In genomic region chr9:67091151-67091550, GRCm38 (mm10) we compare ENCODE assay signal across 19 mouse cellular contexts. TPM values are rescaled to one million over a fixed set of nuclear protein-coding genes. Genes with fewer than 3 reads are reported as not detected.
A peak's percentile ranks its signal among the peaks of the same experiment; 100 is the strongest.
DNase-seq lines count a peak whose midpoint lies in the region; ATAC-seq and TF ChIP-seq lines count a peak whose summit lies in the region.
"Had no signal": no experiment of that assay in that cellular context is flagged by ENCODE, and none has a peak within 500 bp of the region (broad histone marks: within the 10 kb centered on the region; RNA-seq: fewer than 3 reads in every experiment).

No protein-coding gene starts in this region.

- no peaks in the 10 kb centered on the region for H3K79me2 ChIP-seq in heart, adult 2 months (replicated peaks; ENCODE audit: control insufficient read depth, insufficient read depth, low read length)

- no peak overlapping the region for H3K4me3 ChIP-seq in gastrocnemius, adult 2 months
- no peak overlapping the region for H3K4me3 ChIP-seq in heart, embryonic 16.5 days (ENCODE audit: low read length)
- no peak overlapping the region for H3K4me3 ChIP-seq in heart, adult 2 months
- no peak overlapping the region for H3K4me3 ChIP-seq in embryonic facial prominence, embryonic 15.5 days (replicated peaks)
- no peak overlapping the region for H3K4me3 ChIP-seq in limb, embryonic 15.5 days
- H3K4me3 ChIP-seq: erythroblast, embryonic 14.5 days; forebrain, embryonic 15.5 days; layer of hippocampus, adult 2 months; liver, embryonic 13.5 days; midbrain, embryonic 10.5 days; neural tube, embryonic 12.5 days had no signal

- no peak for ATAC-seq in heart, embryonic 16.5 days (replicated peaks; ENCODE audit: extremely low read depth, insufficient read depth, low FRiP score)
- no peak for ATAC-seq in embryonic facial prominence, embryonic 15.5 days (ENCODE audit: insufficient number of reproducible peaks, low FRiP score, low TSS enrichment, low read depth)
- no peak for ATAC-seq in limb, embryonic 15.5 days (ENCODE audit: insufficient number of reproducible peaks, low FRiP score, low TSS enrichment, low read depth)
- ATAC-seq: forebrain, embryonic 15.5 days had no signal

- H3K4me1 ChIP-seq in heart, embryonic 16.5 days (ENCODE audit: control insufficient read depth, insufficient read depth, low read length), result peaks cover 13% of the 10 kb centered on the region
- H3K4me1 ChIP-seq in heart, adult 2 months (ENCODE audit: control insufficient read depth, insufficient read depth, low read length), result peaks cover 3% of the 10 kb centered on the region; the same call in 1 of the 2 replicates
- H3K4me1 ChIP-seq in embryonic facial prominence, embryonic 15.5 days, result peaks cover 22% of the 10 kb centered on the region
- peaks cover 25% of the 10 kb centered on the region for H3K4me1 ChIP-seq in limb, embryonic 15.5 days
- H3K4me1 ChIP-seq: forebrain, embryonic 15.5 days; midbrain, embryonic 10.5 days; neural tube, embryonic 12.5 days had no signal

- no peaks in the 10 kb centered on the region for H3K27me3 ChIP-seq in heart, embryonic 16.5 days (ENCODE audit: control insufficient read depth, insufficient read depth, low read length)
- H3K27me3 ChIP-seq in heart, adult 2 months (ENCODE audit: control insufficient read depth, insufficient read depth, low read length), result no peaks in the 10 kb centered on the region
- H3K27me3 ChIP-seq in embryonic facial prominence, embryonic 15.5 days, result no peaks in the 10 kb centered on the region
- H3K27me3 ChIP-seq in limb, embryonic 15.5 days, result no peaks in the 10 kb centered on the region
- H3K27me3 ChIP-seq: CH12.LX; forebrain, embryonic 15.5 days; liver, embryonic 13.5 days; neural tube, embryonic 12.5 days had no signal

- H3K27ac ChIP-seq in gastrocnemius, adult 2 months, result peak overlapping the region; percentile 69
- peak overlapping the region; percentile 72 for H3K27ac ChIP-seq in heart, embryonic 16.5 days (ENCODE audit: low read length)
- no peak overlapping the region for H3K27ac ChIP-seq in heart, adult 2 months
- H3K27ac ChIP-seq in embryonic facial prominence, embryonic 15.5 days (replicated peaks), result peak overlapping the region; percentile 44
- peak overlapping the region; percentile 70; the same call in 1 of the 2 replicates for H3K27ac ChIP-seq in limb, embryonic 15.5 days
- H3K27ac ChIP-seq: forebrain, embryonic 15.5 days; layer of hippocampus, adult 2 months; liver, embryonic 13.5 days; midbrain, embryonic 10.5 days; neural tube, embryonic 12.5 days had no signal

- no peak for TF ChIP-seq CTCF in gastrocnemius, adult 2 months (IDR thresholded peaks at IDR 0.05)
- no peak for TF ChIP-seq CTCF in heart, adult 2 months (IDR thresholded peaks at IDR 0.05)

- intact Hi-C loops in gastrocnemius, adult 2 months (cut with DNase I), result no loop called here
- intact Hi-C loops in heart, adult 2 months (cut with DNase I), result no loop called here

- no peak overlapping the region for H3K4me2 ChIP-seq in heart, embryonic 16.5 days (ENCODE audit: low read depth, low read length)
- no peak overlapping the region for H3K4me2 ChIP-seq in embryonic facial prominence, embryonic 15.5 days (replicated peaks)
- H3K4me2 ChIP-seq in limb, embryonic 15.5 days, result no peak overlapping the region
- H3K4me2 ChIP-seq: forebrain, embryonic 15.5 days; liver, embryonic 13.5 days; neural tube, embryonic 12.5 days had no signal

- TF ChIP-seq EP300 in heart, adult 2 months (IDR thresholded peaks at IDR 0.05; ENCODE audit: insufficient read depth, low read depth, low read length), result no peak

- 84% methylated on average over 11 of the region's 11 CpGs for WGBS in heart, embryonic 16.5 days
- 88% methylated on average over 11 of the region's 11 CpGs for WGBS in heart, adult 2 months
- 79% methylated on average over 11 of the region's 11 CpGs for WGBS in embryonic facial prominence, embryonic 15.5 days
- WGBS in limb, embryonic 15.5 days, result 83% methylated on average over 11 of the region's 11 CpGs

- no peak for TF ChIP-seq POLR2A in heart, adult 2 months (IDR thresholded peaks at IDR 0.05; ENCODE audit: insufficient read depth, low read depth, low read length)

- H3K9ac ChIP-seq in heart, embryonic 16.5 days (ENCODE audit: low read length), result peak overlapping the region; percentile 36; the same call in 1 of the 2 replicates
- no peak overlapping the region for H3K9ac ChIP-seq in heart, adult 2 months (ENCODE audit: low read depth, low read length)
- no peak overlapping the region for H3K9ac ChIP-seq in embryonic facial prominence, embryonic 15.5 days
- H3K9ac ChIP-seq in limb, embryonic 15.5 days, result no peak overlapping the region
- H3K9ac ChIP-seq: forebrain, embryonic 15.5 days; liver, embryonic 13.5 days; neural tube, embryonic 12.5 days had no signal

- no peak for DNase-seq in gastrocnemius, adult 2 months
- DNase-seq in gastrocnemius, postnatal 25 days, result no peak
- no peak for DNase-seq in heart, adult 2 months
- no peak for DNase-seq in left cerebral cortex, adult 9 months (ENCODE audit: low spot score in 2 of 2)
- DNase-seq in right cerebral cortex, postnatal 36 days (ENCODE audit: low spot score in 2 of 2), result no peak
- DNase-seq: cerebellum, adult 9-11 months; kidney, postnatal 10 days; liver, embryonic 13.5 days; spleen, adult 18-20 months; thymus, postnatal 14 days had no signal

- H3K36me3 ChIP-seq in heart, embryonic 16.5 days (ENCODE audit: control insufficient read depth, insufficient read depth), result no peaks in the 10 kb centered on the region
- no peaks in the 10 kb centered on the region for H3K36me3 ChIP-seq in heart, adult 2 months (ENCODE audit: control insufficient read depth, insufficient read depth, low read length)
- H3K36me3 ChIP-seq in embryonic facial prominence, embryonic 15.5 days, result no peaks in the 10 kb centered on the region
- no peaks in the 10 kb centered on the region for H3K36me3 ChIP-seq in limb, embryonic 15.5 days
- H3K36me3 ChIP-seq: forebrain, embryonic 15.5 days; liver, embryonic 13.5 days; midbrain, embryonic 10.5 days; neural tube, embryonic 12.5 days had no signal

- H3K9me3 ChIP-seq in heart, embryonic 16.5 days (replicated peaks; ENCODE audit: control insufficient read depth, low read length), result no peaks in the 10 kb centered on the region
- no peaks in the 10 kb centered on the region for H3K9me3 ChIP-seq in embryonic facial prominence, embryonic 15.5 days (replicated peaks)
- no peaks in the 10 kb centered on the region for H3K9me3 ChIP-seq in limb, embryonic 15.5 days
- H3K9me3 ChIP-seq: forebrain, embryonic 15.5 days; liver, embryonic 13.5 days; midbrain, embryonic 10.5 days; neural tube, embryonic 12.5 days had no signal

RNA-seq across cellular contexts. Expression of gene Tpm1, which starts 41.9 kb away (rescaled TPM):
- total RNA-seq in gastrocnemius, adult 2 months (2021), result over 10,000 TPM; 18,374 to 28,065 TPM
- over 10,000 TPM; 20,359 to 26,033 TPM for total RNA-seq in gastrocnemius, postnatal 25 days (2021)
- 5,077 and 5,310 TPM in 2 replicates for polyA plus RNA-seq in heart, embryonic 16.5 days (2015; fragmentation: Nextera tagmentation; extraction: Ambion mirVana)
- over 10,000 TPM in 1 of 2 experiments, 1,000 to 10,000 TPM in 1; 9,950 to 10,380 TPM for total RNA-seq in heart, adult 2 months (2021)
- polyA plus RNA-seq in heart, adult 2 months (2012; rRNA removed), result 5,659 and 10,700 TPM in 2 replicates
- polyA plus RNA-seq in embryonic facial prominence, embryonic 15.5 days (2015; fragmentation: Nextera tagmentation; extraction: Ambion mirVana), result 870 and 880 TPM in 2 replicates
- 710 and 1,010 TPM in 2 replicates for polyA plus RNA-seq in limb, embryonic 15.5 days (2015; fragmentation: Nextera tagmentation; extraction: Ambion mirVana)
